In genomic region chr6:114930038-114930591, GRCm38 (mm10) we compare ENCODE assay signal across 8 mouse cellular contexts. TPM values are rescaled to one million over a fixed set of nuclear protein-coding genes. Genes with fewer than 3 reads are reported as not detected.
DNase-seq lines count a peak whose midpoint lies in the region; ATAC-seq lines count a peak whose summit lies in the region.

No protein-coding gene starts in this region.

- ATAC-seq in heart, embryonic 14.5 days (ENCODE audit: insufficient number of reproducible peaks, insufficient read depth, low FRiP score, low read depth), result no peak
- peak; percentile 65 to 77 for ATAC-seq in hematopoietic stem cell, adult 5-6 weeks (replicated peaks in 1 of 2; ENCODE audit: insufficient read depth in 1 of 2, low FRiP score in 2 of 2, low TSS enrichment in 1 of 2, low read depth in 1 of 2, poor library complexity in 2 of 2, severe bottlenecking in 2 of 2)
- peak; percentile 42; the same call in 1 of the 2 replicates for ATAC-seq in liver, embryonic 12.5 days
- ATAC-seq in stomach, embryonic 15.5 days (ENCODE audit: insufficient read depth, low FRiP score, low read depth), result no peak; the same call in 1 of the 2 replicates
- no peak for ATAC-seq in midbrain, embryonic 16.5 days

- peaks cover 10 to 22% of the 10 kb centered on the region in 2 experiments for H3K4me1 ChIP-seq in heart, embryonic 14.5 days (ENCODE audit: control insufficient read depth in 2 of 2, insufficient read depth in 2 of 2, low read length in 2 of 2)
- H3K4me1 ChIP-seq in liver, embryonic 12.5 days, result peaks cover 4% of the 10 kb centered on the region; the same call in 1 of the 2 replicates
- H3K4me1 ChIP-seq in stomach, embryonic 15.5 days, result peaks cover 18% of the 10 kb centered on the region; the same call in 1 of the 2 replicates
- peaks cover 2% of the 10 kb centered on the region; the same call in 1 of the 2 replicates for H3K4me1 ChIP-seq in midbrain, embryonic 16.5 days (ENCODE audit: control insufficient read depth, insufficient read depth, low read length)

- H3K27me3 ChIP-seq in heart, embryonic 14.5 days (ENCODE audit: control insufficient read depth, insufficient read depth, low read length), result no peaks in the 10 kb centered on the region
- H3K27me3 ChIP-seq in liver, embryonic 12.5 days (replicated peaks), result peaks cover 6% of the 10 kb centered on the region; the same call in 1 of the 2 replicates
- no peaks in the 10 kb centered on the region for H3K27me3 ChIP-seq in stomach, embryonic 15.5 days (replicated peaks)
- H3K27me3 ChIP-seq in midbrain, embryonic 16.5 days (ENCODE audit: control insufficient read depth, insufficient read depth, low read depth, low read length), result no peaks in the 10 kb centered on the region

- H3K9me3 ChIP-seq in heart, embryonic 14.5 days (ENCODE audit: control insufficient read depth, low read length), result 0 out of 2 replicates have a peak, but pooled peaks cover 4% of the 10 kb centered on the region
- H3K9me3 ChIP-seq in liver, embryonic 12.5 days (replicated peaks), result 0 out of 2 replicates have a peak, but pooled peaks cover 6% of the 10 kb centered on the region
- no peaks in the 10 kb centered on the region for H3K9me3 ChIP-seq in stomach, embryonic 15.5 days
- H3K9me3 ChIP-seq in midbrain, embryonic 16.5 days (replicated peaks; ENCODE audit: control insufficient read depth, low read length, poor library complexity, severe bottlenecking), result no peaks in the 10 kb centered on the region; the same call in 1 of the 2 replicates

- H3K36me3 ChIP-seq in heart, embryonic 14.5 days (ENCODE audit: control insufficient read depth, insufficient read depth, low read length), result no peaks in the 10 kb centered on the region
- H3K36me3 ChIP-seq in liver, embryonic 12.5 days, result no peaks in the 10 kb centered on the region
- H3K36me3 ChIP-seq in stomach, embryonic 15.5 days, result no peaks in the 10 kb centered on the region
- H3K36me3 ChIP-seq in midbrain, embryonic 16.5 days (ENCODE audit: control insufficient read depth, insufficient read depth, low read length), result no peaks in the 10 kb centered on the region

- H3K9ac ChIP-seq in heart, embryonic 14.5 days (ENCODE audit: low read length), result no peak overlapping the region
- H3K9ac ChIP-seq in liver, embryonic 12.5 days, result no peak overlapping the region
- H3K9ac ChIP-seq in stomach, embryonic 15.5 days, result no peak overlapping the region
- no peak overlapping the region for H3K9ac ChIP-seq in midbrain, embryonic 16.5 days (ENCODE audit: low read depth, low read length)

- no peak overlapping the region for H3K27ac ChIP-seq in heart, embryonic 14.5 days (replicated peaks in 1 of 2; ENCODE audit: control insufficient read depth in 1 of 2, insufficient read depth in 1 of 2, low read depth in 2 of 2, low read length in 2 of 2)
- H3K27ac ChIP-seq in liver, embryonic 12.5 days, result no peak overlapping the region
- H3K27ac ChIP-seq in stomach, embryonic 15.5 days, result no peak overlapping the region; the same call in 1 of the 2 replicates
- no peak overlapping the region for H3K27ac ChIP-seq in midbrain, embryonic 16.5 days (ENCODE audit: low read length)

- DNase-seq in heart, adult 18-20 months, result no peak
- peak; percentile 39 for DNase-seq in MN1 (ENCODE audit: low spot score)
- DNase-seq in yolk sac, embryonic 10.5 days (ENCODE audit: low spot score), result no peak

- H3K4me2 ChIP-seq in heart, embryonic 14.5 days (ENCODE audit: low read length), result peak overlapping the region; percentile 21; the same call in 1 of the 2 replicates
- H3K4me2 ChIP-seq in liver, embryonic 12.5 days, result peak overlapping the region; percentile 54
- H3K4me2 ChIP-seq in stomach, embryonic 15.5 days, result peak overlapping the region; percentile 27; the same call in 1 of the 2 replicates
- H3K4me2 ChIP-seq in midbrain, embryonic 16.5 days (ENCODE audit: low read length), result no peak overlapping the region

- H3K4me3 ChIP-seq in heart, embryonic 14.5 days (ENCODE audit: control insufficient read depth in 1 of 2, insufficient read depth in 1 of 2, low read depth in 1 of 2, low read length in 2 of 2), result no peak overlapping the region
- H3K4me3 ChIP-seq in liver, embryonic 12.5 days, result 0 out of 2 replicates have a peak overlapping the region, but pooled peaks have one; percentile 16
- H3K4me3 ChIP-seq in stomach, embryonic 15.5 days (replicated peaks), result no peak overlapping the region
- no peak overlapping the region for H3K4me3 ChIP-seq in midbrain, embryonic 16.5 days (ENCODE audit: low read depth, low read length)

- 55% methylated on average over 11 of the region's 11 CpGs for WGBS in heart, embryonic 14.5 days
- WGBS in liver, embryonic 12.5 days (ENCODE audit: insufficient replicate concordance), result 44% methylated on average over 11 of the region's 11 CpGs
- WGBS in stomach, embryonic 15.5 days, result 34% methylated on average over 11 of the region's 11 CpGs
- WGBS in midbrain, embryonic 16.5 days, result 57% methylated on average over 11 of the region's 11 CpGs

RNA-seq across cellular contexts. Expression of gene Vgll4, which starts 39.7 kb away (rescaled TPM):
- 49.7 and 52.7 TPM in 2 replicates for polyA plus RNA-seq in heart, embryonic 14.5 days (2014; fragmentation: Nextera tagmentation; extraction: Ambion mirVana)
- total RNA-seq in heart, adult 18-20 months (2021), result 10 to 100 TPM; 20.4 to 22.9 TPM
- 74.5 and 80.5 TPM in 2 replicates for total RNA-seq in hematopoietic stem cell, adult 5-6 weeks (2017)
- 19.3 and 20.6 TPM in 2 replicates for polyA plus RNA-seq in liver, embryonic 12.5 days (2016; fragmentation: Nextera tagmentation; extraction: Ambion mirVana)
- polyA plus RNA-seq in stomach, embryonic 15.5 days (2015; fragmentation: Nextera tagmentation; extraction: Ambion mirVana), result 80.5 and 87.0 TPM in 2 replicates
- polyA plus RNA-seq in midbrain, embryonic 16.5 days (2015; fragmentation: Nextera tagmentation; extraction: Ambion mirVana), result 49.2 and 51.0 TPM in 2 replicates

Comparison
In these comparisons a context has a peak if more than half of its experiments do, and no peak if none do; other contexts are left out.
1. ATAC-seq: peak in hematopoietic stem cell, adult 5-6 weeks (2 of 2) and liver, embryonic 12.5 days (single experiment); none in heart, embryonic 14.5 days (single experiment), stomach, embryonic 15.5 days (single experiment) and midbrain, embryonic 16.5 days (single experiment).